Mouse (Mus musculus) forebrain, embryonic 13.5 days (tissue): ENCODE data around the gene Alg14. TPM values are rescaled to one million over a fixed set of nuclear protein-coding genes. Genes with fewer than 3 reads are reported as not detected.

ENCODE experiments used
- ATAC-seq: fragments of 200-750 bp; cut with Nextera tagmentation; 2 replicates; pipeline ENCODE4 v1.8.0; 2017
- H3K27ac ChIP-seq: fragments of 300-500 bp; sonication (generic); 2 replicates; pipeline ENCODE4 v1.5.1; 2015; ENCODE audit warnings: inconsistent platforms, mild to moderate bottlenecking, moderate library complexity
- H3K27me3 ChIP-seq: fragments of 300-500 bp; sonication (generic); 2 replicates; pipeline ENCODE4 v1.6.1; 2015; ENCODE audit warnings: mild to moderate bottlenecking, inconsistent platforms
- H3K36me3 ChIP-seq: fragments of 300-500 bp; sonication (generic); 2 replicates; pipeline ENCODE4 v1.6.1; 2015; ENCODE audit warnings: mild to moderate bottlenecking, inconsistent platforms; ENCODE audit not compliant: poor library complexity, severe bottlenecking
- H3K4me1 ChIP-seq: fragments of 300-500 bp; sonication (generic); 2 replicates; pipeline ENCODE4 v1.6.1; 2015; ENCODE audit warnings: inconsistent platforms
- H3K4me2 ChIP-seq: fragments of 300-500 bp; sonication (generic); 2 replicates; pipeline ENCODE4 v1.6.1; 2015; ENCODE audit warnings: inconsistent platforms, mild to moderate bottlenecking, moderate library complexity
- H3K4me3 ChIP-seq: fragments of 300-500 bp; sonication (generic); 2 replicates; pipeline ENCODE4 v1.5.1; 2015; ENCODE audit warnings: mild to moderate bottlenecking, inconsistent platforms
- H3K9ac ChIP-seq: fragments of 300-500 bp; sonication (generic); 2 replicates; pipeline ENCODE4 v1.6.1; 2015; ENCODE audit warnings: mild to moderate bottlenecking, inconsistent platforms
- H3K9me3 ChIP-seq: fragments of 300-500 bp; sonication (generic); replicated peaks from 2 replicates; pipeline ENCODE4 v1.6.1; 2016; ENCODE audit warnings: inconsistent platforms
- WGBS: fragments of 180-500 bp; shearing (Covaris S2); methylation state at CpG from one replicate; pipeline ENCODE4 v1.1.7; 2015; 5-methylcytosine and 5-hydroxymethylcytosine counted together
- polyA plus RNA-seq: library from polyadenylated mRNA; unstranded; fragments of >200 nt; fragmentation: Nextera tagmentation; extraction: Ambion mirVana; gene quantifications from 2 replicates; pipeline ENCODE4 v1.2.1, GENCODE M21; 2015

Alg14 gene
- polyA plus RNA-seq, 1 experiment from 2014 or later = 34.8 TPM

GRCm38 (mm10) chr3:121344056-121344945 is 52.7 kb downstream of the Alg14 start:
- Histone ChIP-seq H3K36me3 (no peaks in the 10 kb centered on the region), H3K4me1 (peaks cover 41% of the 10 kb centered on the region), H3K9me3 (no peaks in the 10 kb centered on the region), H3K27me3 (no peaks in the 10 kb centered on the region), H3K9ac (peak overlapping the region; percentile 16; the same call in 1 of the 2 replicates), H3K4me3 (no peak overlapping the region), H3K27ac (peak overlapping the region; percentile 44; the same call in 1 of the 2 replicates), H3K4me2 (no peak overlapping the region)
- WGBS = 19% methylated on average over 8 of the region's 8 CpGs
- peak; percentile 65 for ATAC-seq

GRCm38 (mm10) chr3:121344951-121345642 is 53.5 kb downstream of the Alg14 start:
- H3K4me1 ChIP-seq = peaks cover 49% of the 10 kb centered on the region
- H3K4me3 ChIP-seq = no peak overlapping the region
- no peaks in the 10 kb centered on the region for H3K36me3 ChIP-seq
- H3K27ac ChIP-seq = peak overlapping the region; percentile 44; the same call in 1 of the 2 replicates
- no peaks in the 10 kb centered on the region for H3K9me3 ChIP-seq
- WGBS = 64% methylated on average over 10 of the region's 11 CpGs
- no peak overlapping the region for H3K4me2 ChIP-seq
- H3K9ac ChIP-seq = no peak overlapping the region
- no peak; the same call in 1 of the 2 replicates for ATAC-seq
- no peaks in the 10 kb centered on the region for H3K27me3 ChIP-seq

GRCm38 (mm10) chr3:121345643-121346000 is 54.0 kb downstream of the Alg14 start:
- 74% methylated on average over 6 of the region's 6 CpGs for WGBS
- no peaks in the 10 kb centered on the region for H3K27me3 ChIP-seq
- H3K4me3 ChIP-seq = no peak overlapping the region
- no peak overlapping the region for H3K4me2 ChIP-seq
- no peak for ATAC-seq
- H3K36me3 ChIP-seq = no peaks in the 10 kb centered on the region
- H3K9ac ChIP-seq = no peak overlapping the region
- H3K27ac ChIP-seq = no peak overlapping the region
- peaks cover 45% of the 10 kb centered on the region for H3K4me1 ChIP-seq
- H3K9me3 ChIP-seq = no peaks in the 10 kb centered on the region

GRCm38 (mm10) chr3:121346507-121347267 is 55.1 kb downstream of the Alg14 start:
- peaks cover 45% of the 10 kb centered on the region for H3K4me1 ChIP-seq
- no peaks in the 10 kb centered on the region for H3K27me3 ChIP-seq
- no peaks in the 10 kb centered on the region for H3K36me3 ChIP-seq
- no peak overlapping the region for H3K4me3 ChIP-seq
- no peak overlapping the region for H3K9ac ChIP-seq
- H3K27ac ChIP-seq = no peak overlapping the region
- ATAC-seq = no peak
- 93% methylated on average over 12 of the region's 12 CpGs for WGBS
- no peak overlapping the region for H3K4me2 ChIP-seq
- H3K9me3 ChIP-seq = no peaks in the 10 kb centered on the region

GRCm38 (mm10) chr3:121348792-121349191 is 57.2 kb downstream of the Alg14 start:
- Histone ChIP-seq H3K4me1 (peaks cover 45% of the 10 kb centered on the region), H3K27ac (no peak overlapping the region), H3K4me3 (no peak overlapping the region), H3K36me3 (no peaks in the 10 kb centered on the region), H3K27me3 (no peaks in the 10 kb centered on the region), H3K4me2 (peak overlapping the region; percentile 35; the same call in 1 of the 2 replicates), H3K9ac (no peak overlapping the region), H3K9me3 (no peaks in the 10 kb centered on the region)
- ATAC-seq = no peak
- 84% methylated on average over 6 of the region's 6 CpGs for WGBS

- Histone ChIP-seq H3K4me2 (peak overlapping the region; percentile 35), H3K9ac (peak overlapping the region; percentile 14; the same call in 1 of the 2 replicates), H3K9me3 (no peaks in the 10 kb centered on the region), H3K27ac (peak overlapping the region; percentile 15; the same call in 1 of the 2 replicates), H3K36me3 (no peaks in the 10 kb centered on the region), H3K27me3 (no peaks in the 10 kb centered on the region), H3K4me1 (peaks cover 39% of the 10 kb centered on the region), H3K4me3 (no peak overlapping the region)
- ATAC-seq = peak; percentile 56
- 24% methylated on average over 33 of the region's 33 CpGs for WGBS
Observed at GRCm38 (mm10) chr3:121349334-121350169, 58.0 kb downstream of the Alg14 start.

- no peak overlapping the region for H3K9ac ChIP-seq
- no peaks in the 10 kb centered on the region for H3K27me3 ChIP-seq
- 87% methylated on average over 6 of the region's 6 CpGs for whole genome bisulfite sequencing
- no peak for ATAC-seq
- no peaks in the 10 kb centered on the region for H3K36me3 ChIP-seq
- no peak overlapping the region for H3K27ac ChIP-seq
- H3K4me2 ChIP-seq = no peak overlapping the region
- H3K9me3 ChIP-seq = no peaks in the 10 kb centered on the region
- H3K4me1 ChIP-seq = peaks cover 25% of the 10 kb centered on the region
- no peak overlapping the region for H3K4me3 ChIP-seq
Observed at GRCm38 (mm10) chr3:121351257-121351656, 59.7 kb downstream of the Alg14 start.

- H3K9me3 ChIP-seq = no peaks in the 10 kb centered on the region
- no peak for ATAC-seq
Observed at GRCm38 (mm10) chr3:121354281-121354680, 62.7 kb downstream of the Alg14 start.

GRCm38 (mm10) chr3:121354861-121355470 is 63.4 kb downstream of the Alg14 start:
- Histone ChIP-seq H3K36me3 (no peaks in the 10 kb centered on the region), H3K9me3 (no peaks in the 10 kb centered on the region), H3K4me3 (no peak overlapping the region), H3K27ac (no peak overlapping the region), H3K4me2 (no peak overlapping the region), H3K9ac (no peak overlapping the region), H3K27me3 (no peaks in the 10 kb centered on the region), H3K4me1 (peaks cover 2% of the 10 kb centered on the region)
- 87% methylated on average over 18 of the region's 18 CpGs for WGBS
- ATAC-seq = no peak

More at GRCm38 (mm10) chr3:121354281-121354680, 62.7 kb downstream of the Alg14 start:
- peaks cover 8% of the 10 kb centered on the region for H3K4me1 ChIP-seq
- H3K36me3 ChIP-seq = no peaks in the 10 kb centered on the region
- H3K4me2 ChIP-seq = no peak overlapping the region
- no peak overlapping the region for H3K9ac ChIP-seq
- no peak overlapping the region for H3K27ac ChIP-seq
- H3K27me3 ChIP-seq = no peaks in the 10 kb centered on the region
- H3K4me3 ChIP-seq = no peak overlapping the region
- 94% methylated on average over 9 of the region's 9 CpGs for WGBS

GRCm38 (mm10) chr3:121355569-121355968 is 64.0 kb downstream of the Alg14 start:
- no peak overlapping the region for H3K4me3 ChIP-seq
- no peak for ATAC-seq
- H3K4me2 ChIP-seq = no peak overlapping the region
- no peaks in the 10 kb centered on the region for H3K4me1 ChIP-seq
- no peak overlapping the region for H3K27ac ChIP-seq
- H3K36me3 ChIP-seq = no peaks in the 10 kb centered on the region
- H3K9me3 ChIP-seq = no peaks in the 10 kb centered on the region
- H3K9ac ChIP-seq = no peak overlapping the region
- WGBS = 83% methylated on average over 9 of the region's 9 CpGs
- no peaks in the 10 kb centered on the region for H3K27me3 ChIP-seq

- 88% methylated on average over 6 of the region's 6 CpGs for WGBS
- ATAC-seq = no peak
- H3K27ac ChIP-seq = no peak overlapping the region
Observed at GRCm38 (mm10) chr3:121356111-121356510, 64.5 kb downstream of the Alg14 start.

More at GRCm38 (mm10) chr3:121356111-121356510, 64.5 kb downstream of the Alg14 start:
- H3K9ac ChIP-seq = no peak overlapping the region
- H3K4me2 ChIP-seq = no peak overlapping the region
- H3K4me3 ChIP-seq = no peak overlapping the region
- H3K9me3 ChIP-seq = no peaks in the 10 kb centered on the region
- H3K36me3 ChIP-seq = no peaks in the 10 kb centered on the region
- no peaks in the 10 kb centered on the region for H3K27me3 ChIP-seq
- H3K4me1 ChIP-seq = no peaks in the 10 kb centered on the region
